Mouse (Mus musculus): ENCODE measurements at regions not wholly inside any gene's neighbourhood (a gene's known extent, or its start where the extent isn't known, plus 50 kb on each side); places are given as distances from the start of the nearest gene placed in this dataset.
A peak's percentile ranks its signal among the peaks of the same experiment; 100 is the strongest.

DNA sequence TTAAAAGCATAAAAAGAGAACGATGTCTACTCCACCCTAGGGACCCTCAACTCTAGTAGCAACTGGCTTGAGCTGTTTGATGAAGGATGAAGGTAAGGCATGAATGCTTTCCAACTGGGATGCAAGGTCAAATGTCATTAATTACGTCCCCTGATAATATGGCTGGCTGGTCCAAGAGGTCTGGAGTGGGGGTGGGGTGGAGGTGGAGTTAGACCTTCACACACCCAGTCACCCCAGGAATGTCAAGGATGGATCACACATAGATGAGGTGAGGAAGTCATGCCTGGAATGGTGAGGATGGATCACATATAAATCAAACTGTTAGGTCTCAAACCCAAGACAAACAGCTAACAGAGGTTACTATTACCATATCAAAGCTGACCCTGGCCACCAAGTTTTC, 177.2 kb upstream of the Jmjd1c start:
- no peak overlapping the region for H3K4me3 ChIP-seq
- H3K4me2 ChIP-seq (replicated peaks) = no peak overlapping the region
- no peak for ATAC-seq (replicated peaks)
- H3K4me1 ChIP-seq = peaks cover 51% of the 10 kb centered on the region
- H3K9ac ChIP-seq (replicated peaks) = no peak overlapping the region
- H3K27me3 ChIP-seq = no peaks in the 10 kb centered on the region
- 87% methylated on average over 2 of the region's 2 CpGs for WGBS
- H3K27ac ChIP-seq (replicated peaks) = no peak overlapping the region
- H3K36me3 ChIP-seq = no peaks in the 10 kb centered on the region
- no peaks in the 10 kb centered on the region for H3K9me3 ChIP-seq

GRCm38 (mm10) chr10:66919953-66920760, 175.8 kb upstream of the Jmjd1c start:
- peak overlapping the region; percentile 40 for H3K4me2 ChIP-seq (replicated peaks)
- H3K36me3 ChIP-seq = no peaks in the 10 kb centered on the region
- peak overlapping the region; percentile 42 for H3K9ac ChIP-seq (replicated peaks)
- H3K4me1 ChIP-seq = peaks cover 46% of the 10 kb centered on the region
- peak; percentile 73 for ATAC-seq (replicated peaks)
- WGBS = under 1% methylated on average over 14 of the region's 14 CpGs
- no peaks in the 10 kb centered on the region for H3K9me3 ChIP-seq
- peak overlapping the region; percentile 24 for H3K4me3 ChIP-seq
- H3K27me3 ChIP-seq = no peaks in the 10 kb centered on the region
- peak overlapping the region; percentile 98 for H3K27ac ChIP-seq (replicated peaks)

- Histone ChIP-seq H3K36me3 (no peaks in the 10 kb centered on the region), H3K27ac (replicated peaks) (peak overlapping the region; percentile 98), H3K9ac (replicated peaks) (peak overlapping the region; percentile 20), H3K9me3 (no peaks in the 10 kb centered on the region), H3K4me3 (peak overlapping the region; percentile 24), H3K27me3 (no peaks in the 10 kb centered on the region), H3K4me1 (peaks cover 46% of the 10 kb centered on the region), H3K4me2 (replicated peaks) (peak overlapping the region; percentile 40)
- peak; percentile 84 for ATAC-seq (replicated peaks)
- 4% methylated on average over 27 of the region's 27 CpGs for WGBS
Measured at GRCm38 (mm10) chr10:66920761-66921684, 174.9 kb upstream of the Jmjd1c start.

DNA sequence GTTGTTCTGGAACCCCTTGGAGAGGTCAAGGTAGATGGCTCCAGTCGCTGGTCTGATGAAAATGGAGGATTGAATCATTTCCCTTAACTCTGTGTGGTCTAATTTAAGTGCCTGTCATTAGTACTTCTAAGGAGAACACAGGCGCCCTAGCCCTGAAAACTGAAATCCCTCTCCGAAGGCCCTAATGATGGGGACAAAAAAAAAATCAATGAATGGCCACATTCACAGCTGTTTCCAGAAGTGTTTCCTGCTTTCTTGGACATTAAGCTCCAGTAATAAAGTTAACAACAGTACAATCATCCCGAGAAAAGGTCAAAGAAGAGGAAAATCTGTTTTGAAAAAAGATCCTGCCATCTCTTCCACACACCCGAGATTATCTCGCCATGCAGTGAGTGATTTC, 174.1 kb upstream of the Jmjd1c start:
- Histone ChIP-seq H3K9me3 (no peaks in the 10 kb centered on the region), H3K4me2 (replicated peaks) (peak overlapping the region; percentile 40), H3K4me3 (no peak overlapping the region), H3K36me3 (no peaks in the 10 kb centered on the region), H3K27me3 (no peaks in the 10 kb centered on the region), H3K9ac (replicated peaks) (no peak overlapping the region), H3K27ac (replicated peaks) (peak overlapping the region; percentile 98), H3K4me1 (peaks cover 46% of the 10 kb centered on the region)
- WGBS = 7% methylated on average over 6 of the region's 6 CpGs
- ATAC-seq (replicated peaks) = no peak; the same call in 1 of the 2 replicates

GRCm38 (mm10) chr10:66922314-66922713, 173.6 kb upstream of the Jmjd1c start:
- ATAC-seq (replicated peaks) = no peak
- H3K27ac ChIP-seq (replicated peaks) = peak overlapping the region; percentile 98
- no peak overlapping the region for H3K4me2 ChIP-seq (replicated peaks)
- 60% methylated on average over 6 of the region's 6 CpGs for WGBS
- no peaks in the 10 kb centered on the region for H3K27me3 ChIP-seq
- H3K4me1 ChIP-seq = peaks cover 46% of the 10 kb centered on the region
- no peaks in the 10 kb centered on the region for H3K36me3 ChIP-seq
- no peaks in the 10 kb centered on the region for H3K9me3 ChIP-seq
- no peak overlapping the region for H3K9ac ChIP-seq (replicated peaks)
- no peak overlapping the region for H3K4me3 ChIP-seq

DNA sequence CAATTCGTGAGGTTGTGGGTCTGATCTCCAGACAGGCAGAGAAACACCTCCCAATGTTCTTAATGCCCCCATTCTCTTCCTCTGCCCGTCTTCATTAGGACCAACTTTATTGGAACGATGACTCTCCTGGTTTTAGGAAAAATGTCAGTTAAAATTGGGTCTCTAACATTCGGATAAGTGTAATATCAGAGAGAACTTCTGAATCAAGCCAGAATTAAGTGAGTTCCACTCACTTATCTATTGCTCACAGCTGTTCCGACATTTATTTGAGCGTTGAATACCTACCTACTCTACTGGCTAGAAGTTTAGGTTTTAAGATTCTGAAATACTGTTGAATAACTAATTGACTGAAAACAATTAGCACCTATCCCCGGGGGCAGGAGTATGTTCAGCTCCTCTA, 172.0 kb upstream of the Jmjd1c start:
- WGBS = 79% methylated on average over 7 of the region's 7 CpGs
- Histone ChIP-seq H3K4me1 (peaks cover 46% of the 10 kb centered on the region), H3K4me2 (replicated peaks) (no peak overlapping the region), H3K27me3 (no peaks in the 10 kb centered on the region), H3K27ac (replicated peaks) (no peak overlapping the region), H3K36me3 (no peaks in the 10 kb centered on the region), H3K9me3 (no peaks in the 10 kb centered on the region), H3K4me3 (no peak overlapping the region), H3K9ac (replicated peaks) (no peak overlapping the region)
- ATAC-seq (replicated peaks) = no peak

DNA sequence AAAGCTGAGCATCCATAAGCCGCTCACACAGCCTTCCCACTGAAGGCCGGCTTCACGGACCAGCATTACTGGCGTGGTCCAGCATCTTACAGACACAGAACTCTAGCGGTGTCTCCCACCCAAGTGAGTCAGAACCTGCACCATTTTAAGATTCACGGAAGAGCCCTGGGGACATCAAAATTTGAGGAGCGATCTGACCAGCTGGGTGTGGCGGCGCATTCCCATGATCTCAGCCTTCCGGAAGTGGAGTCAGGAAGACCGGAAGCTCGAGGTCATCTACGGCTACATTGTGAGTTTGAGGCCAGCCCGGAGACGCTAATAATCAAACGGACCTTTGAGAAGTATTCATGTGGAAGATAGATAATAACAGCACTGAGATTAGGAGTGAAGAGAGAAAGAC, 171.5 kb upstream of the Jmjd1c start:
- Histone ChIP-seq H3K27ac (replicated peaks) (no peak overlapping the region), H3K9ac (replicated peaks) (no peak overlapping the region), H3K4me2 (replicated peaks) (no peak overlapping the region), H3K4me3 (no peak overlapping the region), H3K9me3 (no peaks in the 10 kb centered on the region), H3K36me3 (no peaks in the 10 kb centered on the region), H3K4me1 (peaks cover 42% of the 10 kb centered on the region), H3K27me3 (no peaks in the 10 kb centered on the region)
- ATAC-seq (replicated peaks) = no peak
- WGBS = 59% methylated on average over 16 of the region's 16 CpGs

DNA sequence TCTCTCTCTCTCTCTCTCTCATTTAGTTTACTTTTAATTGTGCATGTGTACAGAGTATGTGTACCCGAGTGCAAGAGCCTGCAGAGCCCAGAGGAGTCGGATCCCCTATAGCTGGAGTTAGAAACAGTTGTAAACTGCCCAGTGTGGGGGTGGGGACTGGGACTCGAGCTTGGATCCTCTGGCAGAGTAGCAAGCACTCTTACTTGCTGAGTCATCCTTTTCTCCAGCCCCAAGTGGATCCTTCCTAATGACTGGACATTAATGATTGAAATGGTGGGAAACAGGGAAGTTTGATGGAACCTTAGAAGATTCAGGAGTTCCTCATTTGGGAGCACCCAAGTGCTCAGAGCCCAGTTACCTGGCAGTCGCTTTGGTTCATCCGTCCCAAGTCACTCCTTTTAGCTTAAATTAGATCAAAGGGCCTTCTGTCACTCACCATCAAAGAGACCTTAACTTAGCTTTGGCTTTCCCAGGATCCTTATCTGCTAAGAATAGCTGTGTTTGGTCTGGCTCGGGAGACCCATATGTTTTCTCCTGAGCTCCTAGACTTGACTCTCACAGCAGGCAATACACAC, 170.3 kb upstream of the Jmjd1c start:
- Histone ChIP-seq H3K4me2 (replicated peaks) (no peak overlapping the region), H3K4me1 (peaks cover 31% of the 10 kb centered on the region), H3K27me3 (no peaks in the 10 kb centered on the region), H3K9ac (replicated peaks) (no peak overlapping the region), H3K4me3 (no peak overlapping the region), H3K36me3 (no peaks in the 10 kb centered on the region), H3K9me3 (no peaks in the 10 kb centered on the region), H3K27ac (replicated peaks) (no peak overlapping the region)
- ATAC-seq (replicated peaks) = no peak
- WGBS = 60% methylated on average over 6 of the region's 6 CpGs

GRCm38 (mm10) chr10:66927651-66928050, 168.3 kb upstream of the Jmjd1c start:
- H3K9me3 ChIP-seq = no peaks in the 10 kb centered on the region
- 86% methylated on average over 2 of the region's 2 CpGs for WGBS
- no peak for ATAC-seq (replicated peaks)
- H3K27ac ChIP-seq (replicated peaks) = no peak overlapping the region
- no peak overlapping the region for H3K4me3 ChIP-seq
- no peaks in the 10 kb centered on the region for H3K27me3 ChIP-seq
- no peak overlapping the region for H3K9ac ChIP-seq (replicated peaks)
- H3K36me3 ChIP-seq = no peaks in the 10 kb centered on the region
- H3K4me1 ChIP-seq = peaks cover 11% of the 10 kb centered on the region
- no peak overlapping the region for H3K4me2 ChIP-seq (replicated peaks)

DNA sequence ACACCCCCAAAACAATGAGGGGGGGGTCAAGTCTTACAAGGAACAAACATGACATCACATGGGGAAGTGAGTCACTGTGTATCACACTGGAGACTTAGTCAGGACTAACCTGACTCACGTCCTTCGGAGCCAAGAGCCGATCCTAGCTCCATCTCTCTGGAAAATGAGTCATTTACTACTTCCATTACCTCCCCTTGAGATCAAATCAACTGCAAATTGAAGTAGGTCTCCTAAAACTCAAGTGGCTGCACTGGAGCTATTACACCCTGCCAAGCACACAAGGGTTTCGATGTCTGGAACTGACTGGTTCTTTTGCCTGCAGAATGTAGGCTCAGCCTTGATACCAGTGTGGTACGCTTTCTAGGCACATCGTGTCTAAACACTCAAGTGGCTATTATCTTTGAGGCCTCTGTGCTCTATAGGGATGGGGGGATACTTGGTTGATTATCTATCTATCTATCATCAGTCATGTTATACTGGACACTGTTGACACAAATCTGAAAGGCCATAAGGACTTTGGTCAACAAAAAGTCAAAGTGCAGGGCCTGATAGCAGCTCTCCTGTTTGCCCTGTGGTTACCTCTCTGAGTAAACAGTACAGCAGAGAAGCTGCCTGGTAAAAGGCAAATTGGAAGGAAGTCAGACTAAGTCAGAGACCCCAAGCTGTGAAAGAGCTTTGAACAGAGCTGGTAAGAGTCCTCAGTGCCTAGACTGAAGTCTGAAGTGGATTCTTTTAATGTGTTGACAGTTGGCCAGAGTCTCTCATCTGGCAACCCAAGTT, 167.5 kb upstream of the Jmjd1c start:
- ATAC-seq (replicated peaks) = no peak
- Histone ChIP-seq H3K4me1 (peaks cover 4% of the 10 kb centered on the region; the same call in 1 of the 2 replicates), H3K36me3 (no peaks in the 10 kb centered on the region), H3K27ac (replicated peaks) (no peak overlapping the region), H3K4me3 (no peak overlapping the region), H3K9me3 (no peaks in the 10 kb centered on the region), H3K4me2 (replicated peaks) (no peak overlapping the region), H3K27me3 (no peaks in the 10 kb centered on the region), H3K9ac (replicated peaks) (no peak overlapping the region)
- WGBS = 86% methylated on average over 6 of the region's 6 CpGs

DNA sequence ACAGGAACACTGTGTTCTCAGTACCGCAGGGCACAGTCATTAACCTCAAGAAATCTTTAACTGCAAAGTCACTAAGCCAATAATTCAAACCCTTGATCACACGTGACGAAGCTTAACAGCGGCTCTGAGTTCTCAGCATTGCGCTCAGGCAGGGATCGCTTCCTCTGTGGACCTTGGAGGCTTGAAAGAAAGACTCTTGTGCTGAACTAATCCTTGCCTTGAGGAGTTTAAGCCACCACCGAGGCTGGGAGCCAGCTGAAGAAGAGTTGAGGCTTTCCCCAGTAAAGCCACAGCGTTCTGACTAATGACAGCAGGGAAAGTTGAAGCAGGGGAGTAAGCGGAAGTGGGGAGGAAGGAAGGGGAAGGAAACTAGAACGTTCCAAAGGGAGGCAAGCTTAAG, 165.4 kb upstream of the Jmjd1c start:
- no peak for ATAC-seq (replicated peaks)
- no peak overlapping the region for H3K4me2 ChIP-seq (replicated peaks)
- H3K36me3 ChIP-seq = no peaks in the 10 kb centered on the region
- H3K27ac ChIP-seq (replicated peaks) = no peak overlapping the region
- H3K27me3 ChIP-seq = no peaks in the 10 kb centered on the region
- no peak overlapping the region for H3K9ac ChIP-seq (replicated peaks)
- no peak overlapping the region for H3K4me3 ChIP-seq
- WGBS = 72% methylated on average over 10 of the region's 10 CpGs
- no peaks in the 10 kb centered on the region for H3K9me3 ChIP-seq
- no peaks in the 10 kb centered on the region for H3K4me1 ChIP-seq
